Mouse (Mus musculus): ENCODE measurements around the gene Galr3. TPM values are rescaled to one million over a fixed set of nuclear protein-coding genes. Genes with fewer than 3 reads are reported as not detected.

Gene Galr3
- total and polyA plus RNA-seq, 3 experiments, result 0.70 to 1.6 (median 1.2) TPM

DNA sequence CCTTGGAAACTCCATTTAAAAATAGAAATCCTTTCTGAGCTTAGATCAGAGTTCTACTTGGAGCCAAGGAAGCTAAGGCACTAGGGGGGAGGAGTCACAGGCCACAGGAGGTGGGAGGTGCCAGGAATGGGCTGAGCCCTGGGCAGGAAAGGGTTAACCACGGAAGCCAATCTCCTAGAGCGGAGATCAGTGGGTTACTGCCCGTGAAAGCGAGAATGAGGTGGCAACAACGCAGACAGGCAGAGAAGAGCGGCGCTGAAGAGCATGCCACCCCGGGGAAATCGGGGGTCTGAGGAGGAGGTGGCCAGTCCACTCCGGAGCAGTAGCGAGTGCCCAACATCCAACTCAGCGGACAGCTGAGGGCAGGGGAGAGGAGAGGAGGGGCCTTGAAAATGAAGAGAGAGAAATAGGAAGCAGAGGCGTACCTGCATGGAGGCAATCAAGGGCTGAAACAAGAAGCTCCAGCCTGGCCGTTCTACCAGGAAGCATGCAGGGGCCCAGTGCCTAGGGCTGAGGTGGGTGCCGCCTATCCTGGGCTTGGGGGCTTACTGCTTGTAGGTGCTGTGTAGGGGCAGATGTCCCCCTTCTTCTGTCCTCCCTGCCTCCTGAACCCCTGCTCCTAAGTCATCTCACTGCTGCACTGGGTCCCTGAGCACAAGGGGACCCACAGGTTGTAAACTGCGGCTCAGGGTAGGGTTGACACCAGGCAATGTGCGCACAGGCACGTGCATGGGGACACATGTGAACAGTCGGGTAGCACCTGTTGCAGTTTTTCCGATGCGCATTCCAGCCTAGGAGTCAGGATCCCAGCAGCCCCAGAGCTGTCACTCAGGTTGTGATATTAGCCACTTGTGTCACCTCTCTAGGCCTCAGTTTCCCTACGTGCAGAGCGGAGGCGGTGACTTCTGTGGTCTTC lies 926 bp upstream of the Galr3 start:
- peak; percentile 80 for DNase-seq (ENCODE audit: extremely low read depth)
- peak overlapping the region; percentile 63 to 69 (median 67) for H3K4me3 ChIP-seq (replicated peaks in 1 of 3; ENCODE audit: low read depth in 2 of 3, low read length in 2 of 3, poor library complexity in 1 of 3)
- H3K9ac ChIP-seq (ENCODE audit: insufficient read depth, low read depth), result peak overlapping the region; percentile 45
- peak overlapping the region; percentile 52 for H3K4me2 ChIP-seq (ENCODE audit: insufficient read depth, low read depth, poor library complexity, severe bottlenecking)
- peaks cover 24 to 37% of the 10 kb centered on the region in 2 experiments for H3K36me3 ChIP-seq (replicated peaks in 1 of 2; ENCODE audit: control insufficient read depth in 1 of 2, insufficient read depth in 1 of 2, low read length in 1 of 2)
- peaks cover 2% of the 10 kb centered on the region for H3K27me3 ChIP-seq (replicated peaks)
- TF ChIP-seq USF1 (IDR thresholded peaks at IDR 0.05; ENCODE audit: low read depth, low read length) (no peak), ELF1 (IDR thresholded peaks at IDR 0.05; ENCODE audit: low read depth, low read length) (peak; percentile 38; the same call in 1 of the 2 replicates), IRF4 (IDR thresholded peaks at IDR 0.05; ENCODE audit: low read depth, low read length) (peak; percentile 5; the same call in 1 of the 2 replicates), MAX (IDR thresholded peaks at IDR 0.05; ENCODE audit: low read length) (peak; percentile 74), E2F4 (IDR thresholded peaks at IDR 0.05; ENCODE audit: insufficient replicate concordance, low read depth, low read length) (no peak), BHLHE40 (IDR thresholded peaks at IDR 0.05; ENCODE audit: low read depth, low read length) (peak; percentile 90), ZC3H11A (IDR thresholded peaks at IDR 0.05; ENCODE audit: low read depth, low read length) (no peak), NELFE (IDR thresholded peaks at IDR 0.05; ENCODE audit: low read depth, low read length) (peak; percentile 41; the same call in 1 of the 2 replicates), ZMIZ1 (IDR thresholded peaks at IDR 0.05; ENCODE audit: low read depth, low read length) (0 out of 2 replicates have a peak, but pooled peaks have one; percentile 51), MYC (IDR thresholded peaks at IDR 0.05; ENCODE audit: low read depth, low read length) (peak; percentile 77), POLR2A (IDR thresholded peaks at IDR 0.05; ENCODE audit: low read depth, low read length) (peak; percentile 70), TCF12 (IDR thresholded peaks at IDR 0.05; ENCODE audit: low read depth, low read length) (peak; percentile 61; the same call in 1 of the 2 replicates), SIN3A (IDR thresholded peaks at IDR 0.05; ENCODE audit: low read length) (peak; percentile 32; the same call in 1 of the 2 replicates), NRF1 (IDR thresholded peaks at IDR 0.05; ENCODE audit: low read depth, low read length) (no peak), TBP (conservative IDR thresholded peaks at IDR 0.05; ENCODE audit: low read depth, low read length) (peak; percentile 48; the same call in 1 of the 2 replicates), MXI1 (IDR thresholded peaks at IDR 0.05; ENCODE audit: low read depth, low read length) (peak; percentile 75), UBTF (IDR thresholded peaks at IDR 0.05; ENCODE audit: low read depth, low read length) (0 out of 2 replicates have a peak, but pooled peaks have one; percentile 70)
- dilution Hi-C loops (cut with MboI; ENCODE audit: extremely low pct_ligation_motif_present, extremely low pct_unique_long_range_greater_than_20kb, low sequenced_read_pairs), result no loop called here
- in situ Hi-C loops (cut with MboI; ENCODE audit: low pct_ligation_motif_present, low pct_unique_long_range_greater_than_20kb, low sequenced_read_pairs), result no loop called here
- H3K27ac ChIP-seq (ENCODE audit: insufficient read depth, low read depth), result 0 out of 2 replicates have a peak overlapping the region, but pooled peaks have one; percentile 5
- peaks cover 18 to 42% of the 10 kb centered on the region in 2 experiments for H3K4me1 ChIP-seq (ENCODE audit: control insufficient read depth in 1 of 2, insufficient read depth in 2 of 2)
- peaks cover 6% of the 10 kb centered on the region for H3K9me3 ChIP-seq (replicated peaks; ENCODE audit: low read length)
- H3K79me2 ChIP-seq (replicated peaks; ENCODE audit: control insufficient read depth, extremely low read depth, insufficient read depth, poor library complexity, severe bottlenecking), result no peaks in the 10 kb centered on the region

Measured in CH12.LX (cell line).